Mouse (Mus musculus): Measurements from ENCODE around the gene Cblc.

DNA sequence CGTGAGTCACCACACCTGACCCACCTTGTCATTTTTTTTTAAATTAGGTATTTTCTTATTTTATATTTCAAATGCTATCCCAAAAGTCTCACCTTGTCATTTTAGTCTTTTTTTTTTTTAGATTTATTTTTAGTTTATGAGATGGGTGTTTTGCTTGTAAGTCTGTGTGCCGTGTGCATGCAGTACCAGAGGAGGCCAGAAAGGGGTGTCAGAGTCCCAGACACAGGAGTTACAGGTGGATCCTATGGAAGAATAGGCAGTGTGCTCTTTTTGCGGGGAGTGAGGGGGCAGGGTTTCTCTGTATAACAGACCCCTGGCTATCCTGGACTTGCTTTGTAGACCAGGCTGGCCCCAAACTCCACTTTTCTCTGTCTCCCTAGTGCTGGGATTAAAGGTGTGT, 57.8 kb downstream of the Cblc start:
- peak; percentile 37 for TF ChIP-seq CTCF (IDR thresholded peaks at IDR 0.05; ENCODE audit: low read depth, low read length)
- TF ChIP-seq POLR2A (IDR thresholded peaks at IDR 0.05; ENCODE audit: insufficient read depth, low read length) = no peak

All from ES-Bruce4 (cell line).